Mouse (Mus musculus) thymus, adult 18-20 months (tissue): ENCODE data around the gene Cd46.

ENCODE experiments used
- DNase-seq, 2 experiments: peaks; one replicate each; pipeline ENCODE4 v3.0.0; 2022; ENCODE audit warnings: mixed read lengths in 2 of 2

Cd46 gene

DNA sequence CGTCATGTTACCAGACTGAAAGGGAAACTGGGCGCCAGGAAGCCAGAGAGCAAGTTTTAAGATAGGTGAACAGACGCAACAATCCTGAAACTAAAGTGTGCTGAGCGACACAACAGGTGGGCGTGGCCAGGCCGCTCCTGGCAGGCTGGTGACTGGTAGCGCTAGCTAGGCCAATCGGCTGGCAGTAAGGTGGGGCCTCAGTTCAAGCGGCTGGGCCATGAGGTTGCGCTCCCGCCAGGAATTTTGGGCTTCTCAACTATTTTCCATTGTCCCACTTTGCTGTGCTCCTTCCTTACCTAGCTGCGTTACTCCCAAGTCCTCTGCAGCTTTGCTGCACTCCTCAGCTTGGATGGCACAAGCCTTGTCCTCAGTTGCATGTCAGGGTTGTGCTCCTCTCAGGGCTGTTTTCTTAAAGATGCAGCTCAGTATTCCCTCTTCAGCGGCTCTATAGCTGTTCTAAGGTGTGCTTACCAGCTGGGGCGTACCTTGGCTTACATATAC, at the start of gene Cd46:
Gene Cd46, minus strand, starts transcription at position 30 of the 501 bp plus-strand sequence.
- peak; percentile 60 to 67 for DNase-seq

DNA sequence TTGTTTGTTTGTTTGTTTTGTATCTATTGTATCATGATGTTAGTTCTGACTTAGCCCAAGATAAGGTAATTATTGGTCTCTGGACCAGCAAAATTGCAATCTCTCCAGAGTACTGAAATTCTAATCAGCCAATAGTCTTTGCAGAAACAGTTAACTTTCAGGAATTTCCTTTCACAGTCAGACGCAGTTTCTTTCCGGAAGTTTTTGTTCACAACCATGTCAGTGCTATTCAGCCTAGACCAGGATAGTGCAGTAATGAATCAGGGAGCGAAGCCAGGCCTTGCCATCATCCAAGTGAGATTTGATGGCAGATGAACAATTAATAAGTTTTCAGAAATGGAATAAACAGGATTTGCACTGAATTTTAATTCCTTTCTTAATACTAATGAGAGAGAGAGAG, 40.0 kb upstream of the Cd46 start:
- no peak for DNase-seq

DNA sequence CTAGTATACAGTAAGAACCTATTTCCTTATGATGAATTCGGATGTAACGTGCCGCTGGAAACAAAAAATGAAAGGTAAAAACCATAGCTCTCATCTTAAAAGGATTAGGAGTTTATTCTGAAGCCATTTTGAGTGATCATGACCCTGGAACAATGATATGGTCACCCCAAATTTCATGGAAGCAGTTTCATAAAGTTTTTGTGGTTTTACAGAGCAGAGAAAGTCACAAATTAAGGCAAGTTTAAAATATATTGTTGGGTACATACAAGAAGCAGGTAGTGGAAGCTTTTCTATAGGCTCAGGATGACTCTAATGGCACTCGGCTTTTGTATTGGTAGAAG, 39.6 kb upstream of the Cd46 start:
- no peak for DNase-seq

- peak; percentile 87 for DNase-seq
Observed at GRCm38 (mm10) chr1:195130953-195131674, 39.1 kb upstream of the Cd46 start, which contains the start of gene Cr1l. TSS of gene Cr1l (minus strand) at chr1:195131586.

GRCm38 (mm10) chr1:195130479-195130878, 38.4 kb upstream of the Cd46 start:
- no peak for DNase-seq

DNA sequence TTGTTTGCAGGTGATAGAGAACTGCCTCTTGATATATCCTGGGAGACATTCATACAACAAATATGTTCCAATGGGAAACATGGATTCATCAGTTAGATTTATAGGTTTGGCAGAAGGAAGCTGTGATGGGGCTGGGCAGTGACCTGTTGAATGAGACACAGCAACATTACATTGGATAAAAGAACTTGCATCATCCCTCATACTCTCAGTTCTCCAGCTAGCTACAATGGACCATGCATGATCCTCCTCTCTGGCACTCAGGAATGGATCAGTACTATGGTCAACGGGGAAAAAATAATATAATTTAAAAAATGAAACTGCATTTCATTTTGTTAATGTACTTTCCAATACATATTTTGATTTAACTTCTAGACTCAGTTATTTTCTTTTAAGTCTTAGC, 37.8 kb upstream of the Cd46 start:
- no peak for DNase-seq

GRCm38 (mm10) chr1:195114414-195114813, 22.4 kb upstream of the Cd46 start:
- DNase-seq: no peak

DNA sequence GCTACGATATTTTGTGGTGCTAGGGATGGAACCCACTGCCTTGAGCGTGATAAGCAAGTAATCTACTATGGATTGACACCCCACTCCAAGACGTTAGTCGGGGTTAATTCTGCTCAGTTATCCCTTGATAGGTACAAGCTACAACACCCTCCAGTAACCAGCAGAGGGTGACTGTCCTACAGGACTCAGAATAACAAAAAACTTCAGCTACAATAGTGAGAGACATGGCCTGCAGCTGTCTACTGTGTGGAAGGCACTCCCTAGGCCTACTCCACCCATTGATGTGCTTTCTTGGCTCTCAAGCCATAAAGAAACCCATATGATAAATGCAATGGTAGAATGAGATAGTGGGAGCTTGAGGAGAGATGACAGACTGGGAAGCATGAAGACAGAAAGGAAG, 21.6 kb upstream of the Cd46 start:
- no peak for DNase-seq

DNA sequence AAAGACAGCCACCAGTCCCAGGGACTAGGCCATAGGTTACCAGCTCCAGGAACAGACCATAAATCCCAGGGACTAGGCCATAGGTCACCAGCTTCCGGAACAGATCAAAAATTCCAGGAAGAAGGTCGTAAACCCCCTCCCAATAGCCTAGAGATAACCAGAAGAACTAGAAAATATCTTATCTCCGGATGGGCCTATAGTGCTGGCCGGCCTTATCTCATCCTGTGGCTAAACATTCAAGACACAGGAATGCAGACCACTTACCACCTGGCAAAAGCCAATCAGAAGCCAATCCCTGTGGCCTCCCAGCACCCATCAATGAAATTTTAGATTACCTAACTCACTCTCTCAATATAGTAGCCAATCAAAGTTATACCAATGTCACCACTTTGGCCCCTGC, 8.6 kb upstream of the Cd46 start:
- DNase-seq: no peak

DNA sequence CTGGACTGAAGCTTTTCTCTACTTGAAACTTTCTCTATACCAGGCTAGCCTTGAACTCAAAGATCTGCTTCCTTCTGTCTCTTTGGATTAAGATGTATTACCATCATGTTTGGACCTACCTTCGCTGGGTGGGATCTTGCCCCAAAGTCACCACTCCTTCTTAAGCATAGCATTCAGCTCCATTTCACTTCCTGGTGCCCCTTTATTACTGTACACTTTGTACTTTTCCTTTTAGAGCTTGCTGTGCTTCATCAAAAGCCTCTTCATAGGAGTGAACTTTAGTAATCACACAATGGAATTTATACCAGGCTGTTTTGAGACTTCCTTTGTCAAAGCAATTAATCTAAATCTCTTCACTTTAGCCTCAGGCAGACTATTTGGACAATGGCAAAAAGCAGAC, 6.0 kb upstream of the Cd46 start:
- DNase-seq: no peak

GRCm38 (mm10) chr1:195091699-195092219, 290 bp downstream of the Cd46 start:
- DNase-seq: no peak

DNA sequence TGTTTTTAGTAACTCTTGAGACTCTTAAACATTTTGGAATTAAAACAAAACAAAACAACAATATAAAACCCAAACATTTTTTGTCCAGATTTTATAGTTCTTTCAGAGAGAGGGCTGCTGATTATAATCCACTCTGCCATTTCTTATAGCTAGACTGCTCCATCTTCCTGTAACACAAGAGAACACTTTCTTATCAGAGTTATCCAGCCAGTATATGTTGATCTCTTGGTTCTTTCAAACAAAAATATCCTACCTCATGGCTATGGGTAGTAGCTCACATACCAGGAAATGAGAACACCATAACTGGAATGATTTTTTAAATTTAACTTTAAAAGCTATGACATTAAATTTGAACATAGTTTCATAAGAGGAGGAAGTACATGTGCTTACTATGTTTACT, 9.9 kb downstream of the Cd46 start:
- DNase-seq: no peak

DNA sequence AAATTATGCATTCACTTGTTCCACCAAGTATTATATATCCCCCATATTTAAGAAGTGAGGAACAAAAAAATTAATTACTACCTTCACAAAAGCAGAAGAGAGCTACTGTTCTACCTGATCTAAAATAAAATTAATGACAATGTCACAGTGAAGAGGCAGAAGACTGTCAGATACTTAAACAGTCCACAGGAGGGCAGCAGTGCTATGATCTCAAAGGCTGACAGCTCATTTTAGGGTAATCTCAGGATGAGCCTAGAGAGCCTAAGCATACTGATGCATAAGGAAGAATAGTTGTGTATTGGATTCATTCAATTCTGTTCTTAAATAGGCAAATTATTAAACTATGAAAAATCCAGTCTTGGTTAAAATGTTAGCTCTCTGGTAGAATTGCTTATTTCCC, 51.6 kb downstream of the Cd46 start:
- no peak for DNase-seq

- DNase-seq: no peak
Observed at GRCm38 (mm10) chr1:195038386-195038785, 53.7 kb downstream of the Cd46 start.

GRCm38 (mm10) chr1:195037985-195038384, 54.1 kb downstream of the Cd46 start:
- DNase-seq: no peak

DNA sequence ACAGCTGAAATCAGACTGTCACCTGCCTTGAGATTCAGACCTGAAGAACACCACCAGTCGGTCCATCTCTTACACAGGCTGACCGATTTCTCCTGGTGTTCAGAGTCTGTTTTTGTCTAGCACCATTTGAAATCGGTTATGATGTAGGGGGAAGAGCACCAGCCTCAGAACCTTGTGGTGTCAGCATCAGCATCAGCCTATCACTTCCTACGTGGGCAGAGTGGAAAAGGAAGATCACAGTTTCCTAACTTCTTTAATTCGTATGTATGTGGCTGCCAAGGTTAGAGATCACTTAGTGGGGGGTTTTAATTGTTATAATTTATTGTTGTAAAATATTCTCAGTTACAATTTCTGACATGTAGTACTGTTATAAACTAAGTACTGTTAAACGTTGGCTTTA, 54.6 kb downstream of the Cd46 start:
- no peak for DNase-seq

GRCm38 (mm10) chr1:195033941-195034340, 58.1 kb downstream of the Cd46 start:
- DNase-seq: no peak

DNA sequence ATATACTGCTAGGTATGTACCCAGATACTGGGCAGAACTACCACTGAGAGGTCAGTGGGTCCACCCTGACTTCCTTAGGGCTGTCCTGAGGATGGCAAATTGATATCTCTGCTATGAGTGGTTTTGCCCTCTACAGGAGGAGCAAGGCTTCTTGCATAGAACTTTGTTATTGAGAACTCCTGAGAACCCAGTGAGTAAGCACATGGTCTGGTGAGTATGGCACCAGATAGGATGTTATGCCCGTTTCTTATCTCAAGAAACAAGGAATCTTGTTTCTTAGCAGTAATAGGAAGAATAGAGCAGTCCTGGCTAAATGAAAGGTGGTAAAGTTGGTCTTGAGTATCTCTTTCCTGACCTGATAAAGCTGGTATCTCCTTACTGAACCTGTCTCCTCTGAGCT, 59.3 kb downstream of the Cd46 start:
- DNase-seq: no peak

DNA sequence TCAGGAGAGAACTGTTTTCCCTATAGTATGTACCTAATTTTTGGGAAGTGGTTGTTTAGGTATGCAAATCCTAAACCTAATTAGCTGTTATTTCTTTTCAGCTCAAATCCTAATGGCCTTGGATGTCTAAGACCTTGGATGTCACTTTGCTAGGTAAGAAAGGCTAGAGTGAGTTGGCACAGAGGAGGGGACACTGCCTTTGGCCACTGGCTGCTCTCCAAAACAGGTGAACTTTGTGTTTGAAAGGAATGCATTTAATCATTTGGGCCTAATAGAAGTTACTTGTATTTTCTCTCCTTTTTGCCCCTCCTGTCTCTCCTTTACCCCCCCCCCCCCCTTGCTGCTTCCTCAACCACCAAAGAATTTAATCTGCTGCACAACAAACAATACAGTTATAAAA, 60.3 kb downstream of the Cd46 start:
- DNase-seq: no peak

- no peak for DNase-seq
Observed at GRCm38 (mm10) chr1:195027507-195027906, 64.5 kb downstream of the Cd46 start.

- no peak for DNase-seq
Observed at GRCm38 (mm10) chr1:195023848-195024247, 68.2 kb downstream of the Cd46 start.

GRCm38 (mm10) chr1:195021831-195022230, 70.2 kb downstream of the Cd46 start:
- no peak for DNase-seq

- DNase-seq: no peak
Observed at GRCm38 (mm10) chr1:195019062-195019600, 72.9 kb downstream of the Cd46 start.
